Mouse (Mus musculus): ENCODE measurements around the gene Prkn. TPM values are rescaled to one million over a fixed set of nuclear protein-coding genes. Genes with fewer than 3 reads are reported as not detected.
A peak's percentile ranks its signal among the peaks of the same experiment; 100 is the strongest.

Prkn gene
- polyA plus RNA-seq, 1 experiment from 2014 or later: 1.00 TPM

DNA sequence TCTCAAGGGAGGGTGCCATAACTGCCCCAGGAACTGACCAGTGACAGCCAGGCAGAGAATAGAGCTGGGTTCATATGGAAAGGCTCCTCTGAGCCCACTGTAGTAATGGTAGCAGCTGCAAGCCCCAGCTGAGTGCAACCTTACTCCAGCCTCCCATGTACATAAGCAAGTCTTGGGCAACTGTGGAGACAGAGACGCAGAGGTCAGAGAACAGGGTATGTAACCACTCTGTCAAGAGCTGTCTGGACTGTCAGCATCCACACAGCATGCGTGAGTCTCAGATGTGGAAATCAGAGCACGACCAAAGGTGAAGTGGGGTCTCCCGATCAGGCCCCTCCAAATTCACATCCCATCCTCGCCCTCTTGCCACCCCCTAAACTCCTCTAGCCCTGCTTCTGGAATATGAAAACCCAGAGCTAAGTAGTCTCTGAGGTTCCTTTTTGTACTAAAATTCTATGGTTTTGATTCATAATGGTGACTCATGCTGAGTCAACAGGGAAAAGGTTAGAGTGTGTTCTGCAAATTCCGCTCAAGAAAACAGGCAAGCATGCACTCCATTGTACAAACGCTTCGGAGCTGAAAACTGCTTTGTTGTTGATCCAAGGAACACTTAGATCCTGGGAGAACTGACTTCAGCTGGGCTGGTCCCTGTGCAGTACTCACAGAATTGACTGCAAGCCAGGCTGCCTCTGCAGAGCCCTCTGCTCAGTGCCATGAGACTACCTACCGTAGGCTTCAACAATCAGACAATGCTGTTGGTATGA, 1254.8 kb downstream of the Prkn start:
- TF ChIP-seq EP300 (IDR thresholded peaks at IDR 0.05; ENCODE audit: low read depth): no peak
- no peak for TF ChIP-seq CTCF (IDR thresholded peaks at IDR 0.05; ENCODE audit: low read depth)
- no peak for ATAC-seq
- H3K27ac ChIP-seq (ENCODE audit: low read depth): no peak overlapping the region
- H3K27me3 ChIP-seq (ENCODE audit: insufficient read depth, low read length): no peaks in the 10 kb centered on the region
- H3K4me1 ChIP-seq (ENCODE audit: insufficient read depth): no peaks in the 10 kb centered on the region
- no peaks in the 10 kb centered on the region for H3K36me3 ChIP-seq (replicated peaks; ENCODE audit: insufficient read depth, low read length)
- H3K9me3 ChIP-seq (ENCODE audit: low read length): no peaks in the 10 kb centered on the region
- no peak overlapping the region for H3K4me3 ChIP-seq (ENCODE audit: low read depth, low read length)
- H3K4me2 ChIP-seq (ENCODE audit: low read depth, low read length): no peak overlapping the region
- no peak overlapping the region for H3K9ac ChIP-seq (replicated peaks)
- no peak for DNase-seq
- 85% methylated on average over 9 of the region's 9 CpGs for WGBS (ENCODE audit: insufficient replicate concordance)

- TF ChIP-seq CTCF (IDR thresholded peaks at IDR 0.05; ENCODE audit: low read depth) (peak; percentile 29), EP300 (IDR thresholded peaks at IDR 0.05; ENCODE audit: low read depth) (no peak)
Observed at GRCm38 (mm10) chr17:12099415-12099814, 1259.2 kb downstream of the Prkn start.

DNA sequence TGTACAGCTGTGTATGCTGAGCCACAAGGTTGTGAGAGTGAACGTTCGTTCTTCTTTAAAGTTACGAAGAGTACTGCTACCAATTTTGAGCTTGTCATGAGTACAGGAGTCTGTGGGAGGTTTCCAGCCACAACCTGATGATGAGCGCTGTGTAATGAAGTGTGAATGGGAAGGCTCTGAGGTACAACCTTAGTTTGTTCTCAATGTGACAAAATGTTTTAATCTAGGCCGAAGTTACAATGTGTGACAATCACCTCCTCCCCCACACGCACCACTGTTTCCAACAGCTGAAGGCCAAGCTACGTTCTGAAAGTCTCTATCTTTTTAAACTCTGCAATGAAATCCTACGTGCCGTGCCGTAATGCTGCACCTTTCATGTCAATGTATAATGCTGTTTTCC, 1262.1 kb downstream of the Prkn start:
- Histone ChIP-seq H3K4me1 (ENCODE audit: insufficient read depth) (peaks cover 6% of the 10 kb centered on the region), H3K9ac (replicated peaks) (no peak overlapping the region), H3K4me3 (ENCODE audit: low read depth, low read length) (no peak overlapping the region), H3K36me3 (replicated peaks; ENCODE audit: insufficient read depth, low read length) (no peaks in the 10 kb centered on the region), H3K27me3 (ENCODE audit: insufficient read depth, low read length) (no peaks in the 10 kb centered on the region), H3K27ac (ENCODE audit: low read depth) (no peak overlapping the region), H3K9me3 (ENCODE audit: low read length) (no peaks in the 10 kb centered on the region), H3K4me2 (ENCODE audit: low read depth, low read length) (no peak overlapping the region)
- 93% methylated on average over 10 of the region's 10 CpGs for WGBS (ENCODE audit: insufficient replicate concordance)
- ATAC-seq (no peak), DNase-seq (no peak)
- TF ChIP-seq CTCF (IDR thresholded peaks at IDR 0.05; ENCODE audit: low read depth): no peak
- TF ChIP-seq EP300 (IDR thresholded peaks at IDR 0.05; ENCODE audit: low read depth): no peak

More at GRCm38 (mm10) chr17:12099415-12099814, 1259.2 kb downstream of the Prkn start:
- H3K9me3 ChIP-seq (ENCODE audit: low read length): no peaks in the 10 kb centered on the region
- H3K27me3 ChIP-seq (ENCODE audit: insufficient read depth, low read length): no peaks in the 10 kb centered on the region
- H3K4me2 ChIP-seq (ENCODE audit: low read depth, low read length): no peak overlapping the region
- no peaks in the 10 kb centered on the region for H3K36me3 ChIP-seq (replicated peaks; ENCODE audit: insufficient read depth, low read length)
- H3K4me3 ChIP-seq (ENCODE audit: low read depth, low read length): no peak overlapping the region
- DNase-seq (no peak), ATAC-seq (no peak)
- no peak overlapping the region for H3K9ac ChIP-seq (replicated peaks)
- H3K4me1 ChIP-seq (ENCODE audit: insufficient read depth): peaks cover 3% of the 10 kb centered on the region; the same call in 1 of the 2 replicates
- no peak overlapping the region for H3K27ac ChIP-seq (ENCODE audit: low read depth)

- Histone ChIP-seq H3K9ac (replicated peaks) (no peak overlapping the region), H3K27me3 (ENCODE audit: insufficient read depth, low read length) (no peaks in the 10 kb centered on the region), H3K4me1 (ENCODE audit: insufficient read depth) (peaks cover 6% of the 10 kb centered on the region), H3K4me2 (ENCODE audit: low read depth, low read length) (no peak overlapping the region), H3K4me3 (ENCODE audit: low read depth, low read length) (no peak overlapping the region), H3K9me3 (ENCODE audit: low read length) (no peaks in the 10 kb centered on the region), H3K36me3 (replicated peaks; ENCODE audit: insufficient read depth, low read length) (no peaks in the 10 kb centered on the region), H3K27ac (ENCODE audit: low read depth) (no peak overlapping the region)
- ATAC-seq: no peak
- 74% methylated on average over 6 of the region's 6 CpGs for WGBS (ENCODE audit: insufficient replicate concordance)
- TF ChIP-seq CTCF (IDR thresholded peaks at IDR 0.05; ENCODE audit: low read depth) (peak; percentile 74), EP300 (IDR thresholded peaks at IDR 0.05; ENCODE audit: low read depth) (no peak)
- DNase-seq: peak; percentile 42
Observed at GRCm38 (mm10) chr17:12103781-12104180, 1263.6 kb downstream of the Prkn start.

DNA sequence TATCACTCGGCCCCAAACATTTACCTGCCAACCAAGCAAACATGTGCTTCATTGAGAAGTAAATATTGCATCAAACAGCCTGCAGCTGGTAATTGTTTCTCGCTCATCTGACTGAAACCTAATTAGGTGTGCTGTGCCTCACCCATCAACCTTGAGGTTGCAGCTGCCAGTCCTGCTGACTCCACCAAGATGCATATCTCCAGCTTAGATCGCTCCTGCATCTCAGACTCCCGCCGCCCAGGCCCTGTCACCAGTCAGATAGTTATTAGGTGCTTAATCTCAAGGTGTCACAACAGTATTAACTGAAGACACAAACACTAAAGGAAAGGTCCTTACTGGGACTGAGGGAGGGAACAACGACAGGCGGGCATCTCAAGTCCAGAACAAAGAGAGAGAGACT, 1264.1 kb downstream of the Prkn start:
- H3K36me3 ChIP-seq (replicated peaks; ENCODE audit: insufficient read depth, low read length): no peaks in the 10 kb centered on the region
- DNase-seq (no peak), ATAC-seq (no peak)
- H3K27ac ChIP-seq (ENCODE audit: low read depth): no peak overlapping the region
- H3K4me1 ChIP-seq (ENCODE audit: insufficient read depth): peaks cover 6% of the 10 kb centered on the region
- no peak overlapping the region for H3K9ac ChIP-seq (replicated peaks)
- H3K4me3 ChIP-seq (ENCODE audit: low read depth, low read length): no peak overlapping the region
- WGBS (ENCODE audit: insufficient replicate concordance): 67% methylated on average over 7 of the region's 7 CpGs
- TF ChIP-seq CTCF (IDR thresholded peaks at IDR 0.05; ENCODE audit: low read depth) (no peak), EP300 (IDR thresholded peaks at IDR 0.05; ENCODE audit: low read depth) (no peak)
- H3K27me3 ChIP-seq (ENCODE audit: insufficient read depth, low read length): no peaks in the 10 kb centered on the region
- no peaks in the 10 kb centered on the region for H3K9me3 ChIP-seq (ENCODE audit: low read length)
- H3K4me2 ChIP-seq (ENCODE audit: low read depth, low read length): no peak overlapping the region

DNA sequence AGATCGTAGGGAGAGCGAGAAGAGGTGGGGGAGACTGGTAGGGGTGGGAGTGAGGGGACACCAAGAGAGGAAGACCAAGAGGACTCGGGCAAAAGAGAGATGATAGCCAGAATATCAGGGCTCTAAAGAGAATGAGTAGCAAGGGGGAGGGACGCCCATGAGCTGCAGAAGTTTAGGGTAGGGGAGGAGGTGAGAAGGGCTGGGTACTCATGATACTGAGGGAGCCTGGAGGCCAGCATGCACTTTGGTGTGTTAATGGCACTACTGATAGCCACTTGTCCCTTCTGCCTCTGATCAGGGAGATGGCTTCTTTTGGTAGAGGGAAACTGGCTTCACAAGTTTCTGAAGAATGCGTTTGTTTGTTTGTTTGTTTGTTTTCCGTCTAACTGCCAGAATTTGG, 1264.5 kb downstream of the Prkn start:
- no peak overlapping the region for H3K4me2 ChIP-seq (ENCODE audit: low read depth, low read length)
- no peak overlapping the region for H3K4me3 ChIP-seq (ENCODE audit: low read depth, low read length)
- H3K27ac ChIP-seq (ENCODE audit: low read depth): no peak overlapping the region
- no peak for TF ChIP-seq CTCF (IDR thresholded peaks at IDR 0.05; ENCODE audit: low read depth)
- TF ChIP-seq EP300 (IDR thresholded peaks at IDR 0.05; ENCODE audit: low read depth): no peak
- H3K27me3 ChIP-seq (ENCODE audit: insufficient read depth, low read length): no peaks in the 10 kb centered on the region
- no peak overlapping the region for H3K9ac ChIP-seq (replicated peaks)
- no peaks in the 10 kb centered on the region for H3K9me3 ChIP-seq (ENCODE audit: low read length)
- 78% methylated on average over 6 of the region's 6 CpGs for WGBS (ENCODE audit: insufficient replicate concordance)
- DNase-seq: no peak
- ATAC-seq: no peak
- peaks cover 6% of the 10 kb centered on the region for H3K4me1 ChIP-seq (ENCODE audit: insufficient read depth)
- H3K36me3 ChIP-seq (replicated peaks; ENCODE audit: insufficient read depth, low read length): no peaks in the 10 kb centered on the region
